Mouse (Mus musculus) splenic B cell, adult 2 months (primary cell): ENCODE results near the gene Mbtps2.

Experiments
- DNase-seq: peaks from one replicate; pipeline ENCODE4 v3.0.0-alpha.2; 2011; ENCODE audit warnings: low read depth, low spot score
- H3K27me3 ChIP-seq: 2 replicates; pipeline ENCODE4 v1.6.1; 2012; ENCODE audit warnings: mild to moderate bottlenecking, low read length, moderate library complexity, mixed read lengths; ENCODE audit not compliant: control insufficient read depth, poor library complexity, insufficient read depth, severe bottlenecking
- H3K36me3 ChIP-seq: 2 replicates; pipeline ENCODE4 v1.6.1; 2012; ENCODE audit warnings: mild to moderate bottlenecking, low read length, moderate library complexity, mixed read lengths; ENCODE audit not compliant: control insufficient read depth, poor library complexity, insufficient read depth, severe bottlenecking

Gene Mbtps2

GRCm38 (mm10) chrX:157598186-157598996 lies at the start of gene Mbtps2:
TSS of gene Mbtps2 (minus strand) at chrX:157598715.
- Histone ChIP-seq H3K36me3 (no peaks in the 10 kb centered on the region), H3K27me3 (no peaks in the 10 kb centered on the region)
- peak; percentile 76 for DNase-seq

- H3K36me3 ChIP-seq: no peaks in the 10 kb centered on the region
- no peaks in the 10 kb centered on the region for H3K27me3 ChIP-seq
- DNase-seq: no peak
Measured at GRCm38 (mm10) chrX:157646399-157646798, 47.9 kb upstream of the Mbtps2 start.

- no peak for DNase-seq
- no peaks in the 10 kb centered on the region for H3K36me3 ChIP-seq
- H3K27me3 ChIP-seq: no peaks in the 10 kb centered on the region
Measured at GRCm38 (mm10) chrX:157644700-157645099, 46.2 kb upstream of the Mbtps2 start.

GRCm38 (mm10) chrX:157644300-157644699 lies 45.8 kb upstream of the Mbtps2 start:
- Histone ChIP-seq H3K36me3 (no peaks in the 10 kb centered on the region), H3K27me3 (no peaks in the 10 kb centered on the region)
- peak; percentile 54 for DNase-seq

GRCm38 (mm10) chrX:157642856-157643255 lies 44.3 kb upstream of the Mbtps2 start:
- DNase-seq: no peak
- H3K36me3 ChIP-seq: no peaks in the 10 kb centered on the region
- no peaks in the 10 kb centered on the region for H3K27me3 ChIP-seq

- DNase-seq: no peak
- no peaks in the 10 kb centered on the region for H3K36me3 ChIP-seq
- no peaks in the 10 kb centered on the region for H3K27me3 ChIP-seq
Measured at GRCm38 (mm10) chrX:157637253-157637652, 38.7 kb upstream of the Mbtps2 start.

- Histone ChIP-seq H3K27me3 (no peaks in the 10 kb centered on the region), H3K36me3 (no peaks in the 10 kb centered on the region)
- DNase-seq: no peak
Measured at GRCm38 (mm10) chrX:157633676-157634414, 35.3 kb upstream of the Mbtps2 start.

- no peaks in the 10 kb centered on the region for H3K36me3 ChIP-seq
- H3K27me3 ChIP-seq: no peaks in the 10 kb centered on the region
- DNase-seq: no peak
Measured at GRCm38 (mm10) chrX:157630341-157630740, 31.8 kb upstream of the Mbtps2 start.

- no peak for DNase-seq
- H3K36me3 ChIP-seq: no peaks in the 10 kb centered on the region
Measured at GRCm38 (mm10) chrX:157612894-157613293, 14.4 kb upstream of the Mbtps2 start.

GRCm38 (mm10) chrX:157601450-157601849 lies 2.9 kb upstream of the Mbtps2 start:
- Histone ChIP-seq H3K36me3 (no peaks in the 10 kb centered on the region), H3K27me3 (no peaks in the 10 kb centered on the region)
- DNase-seq: peak; percentile 4

More at GRCm38 (mm10) chrX:157612894-157613293, 14.4 kb upstream of the Mbtps2 start:
- no peaks in the 10 kb centered on the region for H3K27me3 ChIP-seq

GRCm38 (mm10) chrX:157597585-157598185 lies 830 bp downstream of the Mbtps2 start:
- Histone ChIP-seq H3K27me3 (no peaks in the 10 kb centered on the region), H3K36me3 (no peaks in the 10 kb centered on the region)
- peak; percentile 27 for DNase-seq

- DNase-seq: peak; percentile 36
- Histone ChIP-seq H3K27me3 (no peaks in the 10 kb centered on the region), H3K36me3 (no peaks in the 10 kb centered on the region)
Measured at GRCm38 (mm10) chrX:157596802-157597201, 1.7 kb downstream of the Mbtps2 start.

- no peaks in the 10 kb centered on the region; the same call in 1 of the 2 replicates for H3K36me3 ChIP-seq
- DNase-seq: no peak
- H3K27me3 ChIP-seq: no peaks in the 10 kb centered on the region
Measured at GRCm38 (mm10) chrX:157595927-157596326, 2.6 kb downstream of the Mbtps2 start.

GRCm38 (mm10) chrX:157594606-157595005 lies 3.9 kb downstream of the Mbtps2 start:
- no peaks in the 10 kb centered on the region; the same call in 1 of the 2 replicates for H3K36me3 ChIP-seq
- no peak for DNase-seq
- no peaks in the 10 kb centered on the region for H3K27me3 ChIP-seq

GRCm38 (mm10) chrX:157587001-157587400 lies 11.5 kb downstream of the Mbtps2 start:
- H3K27me3 ChIP-seq: no peaks in the 10 kb centered on the region
- peaks cover 4% of the 10 kb centered on the region; the same call in 1 of the 2 replicates for H3K36me3 ChIP-seq
- DNase-seq: no peak
